Mouse (Mus musculus) small intestine, adult 2 months (tissue): Measurements from ENCODE around the gene Cep112. TPM values are rescaled to one million over a fixed set of nuclear protein-coding genes. Genes with fewer than 3 reads are reported as not detected.

Source experiments
- H3K27ac ChIP-seq: fragments of 200-500 bp; 2 replicates; pipeline ENCODE4 v1.5.1; 2012; ENCODE audit warnings: low read depth, low read length, control low read depth, inconsistent platforms; ENCODE audit not compliant: insufficient read depth
- H3K27me3 ChIP-seq: fragments of 200-500 bp; 2 replicates; pipeline ENCODE4 v1.6.1; 2012; ENCODE audit warnings: mild to moderate bottlenecking, moderate library complexity, low read length, inconsistent platforms; ENCODE audit not compliant: control insufficient read depth, insufficient read depth
- H3K36me3 ChIP-seq: fragments of 200-500 bp; 2 replicates; pipeline ENCODE4 v1.6.1; 2012; ENCODE audit warnings: mild to moderate bottlenecking, low read length, control low read depth, inconsistent platforms; ENCODE audit not compliant: control insufficient read depth, insufficient read depth
- H3K4me1 ChIP-seq: fragments of 200-500 bp; 2 replicates; pipeline ENCODE4 v1.6.1; 2012; ENCODE audit warnings: low read length, inconsistent platforms, mixed read lengths; ENCODE audit not compliant: control insufficient read depth, insufficient read depth, insufficient read length
- H3K4me3 ChIP-seq: fragments of 200-500 bp; 2 replicates; pipeline ENCODE4 v1.5.1; 2012; ENCODE audit warnings: low read depth, mild to moderate bottlenecking, control low read depth, inconsistent platforms, low read length, moderate library complexity
- CTCF ChIP-seq: fragments of 200-500 bp; IDR thresholded peaks from 2 replicates; pipeline ENCODE4 v1.5.1; 2012; ENCODE audit warnings: low read depth, mild to moderate bottlenecking, control low read depth, inconsistent platforms, low read length, moderate library complexity, mixed read lengths; ENCODE audit not compliant: insufficient replicate concordance, insufficient read length; ENCODE audit errors: extremely low read depth
- POLR2A ChIP-seq: fragments of 200-500 bp; IDR thresholded peaks from 2 replicates; pipeline ENCODE4 v1.6.1; 2012; ENCODE audit warnings: low read depth, mild to moderate bottlenecking, control low read depth, inconsistent platforms, low read length, moderate library complexity
- WGBS: fragments of 180-500 bp; shearing (Covaris S2); methylation state at CpG from one replicate; pipeline ENCODE4 v1.1.7; 2018; 5-methylcytosine and 5-hydroxymethylcytosine counted together
- polyA plus RNA-seq: library from polyadenylated mRNA; depleted of rRNA; stranded (reverse); fragments of >200 nt; gene quantifications from 2 replicates; pipeline ENCODE4 v1.2.3, GENCODE M21; 2012

Gene Cep112
- polyA plus RNA-seq, 1 experiment = 0.19 TPM

- H3K4me1 ChIP-seq = peaks cover 4% of the 10 kb centered on the region; the same call in 1 of the 2 replicates
- no peaks in the 10 kb centered on the region for H3K27me3 ChIP-seq
- H3K4me3 ChIP-seq = no peak overlapping the region
- TF ChIP-seq POLR2A (no peak), CTCF (no peak)
- no peaks in the 10 kb centered on the region for H3K36me3 ChIP-seq
- no peak overlapping the region for H3K27ac ChIP-seq
- 92% methylated on average over 5 of the region's 5 CpGs for WGBS
Observed at GRCm38 (mm10) chr11:108881662-108882061, 456.7 kb downstream of the Cep112 start.

GRCm38 (mm10) chr11:108885276-108885896, 460.4 kb downstream of the Cep112 start:
- TF ChIP-seq CTCF = no peak
- no peak for TF ChIP-seq POLR2A
- H3K27ac ChIP-seq = no peak overlapping the region
- no peaks in the 10 kb centered on the region for H3K27me3 ChIP-seq
- H3K36me3 ChIP-seq = no peaks in the 10 kb centered on the region
- no peak overlapping the region for H3K4me3 ChIP-seq
- 87% methylated on average over 19 of the region's 19 CpGs for WGBS
- peaks cover 3% of the 10 kb centered on the region; the same call in 1 of the 2 replicates for H3K4me1 ChIP-seq

- Histone ChIP-seq H3K27me3 (no peaks in the 10 kb centered on the region), H3K36me3 (no peaks in the 10 kb centered on the region), H3K27ac (no peak overlapping the region), H3K4me3 (no peak overlapping the region), H3K4me1 (peaks cover 3% of the 10 kb centered on the region; the same call in 1 of the 2 replicates)
- TF ChIP-seq POLR2A (no peak), CTCF (no peak)
- WGBS = 76% methylated on average over 8 of the region's 8 CpGs
Observed at GRCm38 (mm10) chr11:108886060-108886459, 461.1 kb downstream of the Cep112 start.

- Histone ChIP-seq H3K4me1 (peaks cover 3% of the 10 kb centered on the region; the same call in 1 of the 2 replicates), H3K27me3 (no peaks in the 10 kb centered on the region), H3K36me3 (no peaks in the 10 kb centered on the region), H3K4me3 (no peak overlapping the region), H3K27ac (no peak overlapping the region)
- WGBS = 25% methylated on average over 11 of the region's 11 CpGs
- TF ChIP-seq CTCF = peak; percentile 75; the same call in 1 of the 2 replicates
- TF ChIP-seq POLR2A = no peak
Observed at GRCm38 (mm10) chr11:108889121-108889520, 464.1 kb downstream of the Cep112 start.

- 78% methylated on average over 16 of the region's 16 CpGs for WGBS
Observed at GRCm38 (mm10) chr11:108890544-108890943, 465.6 kb downstream of the Cep112 start.

GRCm38 (mm10) chr11:108891111-108891870, 466.3 kb downstream of the Cep112 start:
- Histone ChIP-seq H3K27ac (no peak overlapping the region), H3K4me1 (peaks cover 3% of the 10 kb centered on the region; the same call in 1 of the 2 replicates), H3K4me3 (peak overlapping the region; percentile 16; the same call in 1 of the 2 replicates), H3K27me3 (no peaks in the 10 kb centered on the region), H3K36me3 (no peaks in the 10 kb centered on the region)
- TF ChIP-seq POLR2A = no peak
- WGBS = 64% methylated on average over 17 of the region's 17 CpGs

More at GRCm38 (mm10) chr11:108890544-108890943, 465.6 kb downstream of the Cep112 start:
- H3K36me3 ChIP-seq = no peaks in the 10 kb centered on the region
- TF ChIP-seq CTCF = no peak
- no peak for TF ChIP-seq POLR2A
- H3K27ac ChIP-seq = no peak overlapping the region
- no peak overlapping the region for H3K4me3 ChIP-seq
- no peaks in the 10 kb centered on the region for H3K27me3 ChIP-seq
- H3K4me1 ChIP-seq = peaks cover 3% of the 10 kb centered on the region; the same call in 1 of the 2 replicates

GRCm38 (mm10) chr11:108891871-108892380, 466.9 kb downstream of the Cep112 start:
- WGBS = 63% methylated on average over 21 of the region's 21 CpGs
- H3K4me1 ChIP-seq = peaks cover 3% of the 10 kb centered on the region; the same call in 1 of the 2 replicates
- H3K27me3 ChIP-seq = no peaks in the 10 kb centered on the region
- no peaks in the 10 kb centered on the region for H3K36me3 ChIP-seq
- TF ChIP-seq POLR2A (no peak), CTCF (no peak)
- H3K27ac ChIP-seq = no peak overlapping the region
- peak overlapping the region; percentile 16 for H3K4me3 ChIP-seq
